Mouse (Mus musculus): ENCODE data around the gene Wfdc5. TPM values are rescaled to one million over a fixed set of nuclear protein-coding genes. Genes with fewer than 3 reads are reported as not detected.

Gene Wfdc5
- polyA plus RNA-seq, 1 experiment from 2014 or later, result not detected

- H3K27me3 ChIP-seq (ENCODE audit: low read depth, poor library complexity, severe bottlenecking), result no peaks in the 10 kb centered on the region
- H3K4me3 ChIP-seq, result no peak overlapping the region
- DNase-seq (ENCODE audit: low spot score), result no peak
- peaks cover 7% of the 10 kb centered on the region for H3K36me3 ChIP-seq
- H3K27ac ChIP-seq, result peak overlapping the region; percentile 72; the same call in 1 of the 2 replicates
- H3K9me3 ChIP-seq (replicated peaks), result no peaks in the 10 kb centered on the region
- WGBS, result 88% methylated on average over 10 of the region's 10 CpGs
- peaks cover 26% of the 10 kb centered on the region for H3K4me1 ChIP-seq
These were observed 40.5 kb downstream of the Wfdc5 start for GRCm38 (mm10) chr2:164142021-164142420.

- peaks cover 29% of the 10 kb centered on the region for H3K4me1 ChIP-seq
- peak overlapping the region; percentile 61; the same call in 1 of the 2 replicates for H3K27ac ChIP-seq
- WGBS, result 77% methylated on average over 6 of the region's 6 CpGs
- DNase-seq (ENCODE audit: low spot score), result no peak
- no peaks in the 10 kb centered on the region for H3K27me3 ChIP-seq (ENCODE audit: low read depth, poor library complexity, severe bottlenecking)
- H3K4me3 ChIP-seq, result no peak overlapping the region
- no peaks in the 10 kb centered on the region for H3K9me3 ChIP-seq (replicated peaks)
- peaks cover 16% of the 10 kb centered on the region for H3K36me3 ChIP-seq
These were observed 44.8 kb downstream of the Wfdc5 start for GRCm38 (mm10) chr2:164137754-164138153.

- Histone ChIP-seq H3K27me3 (ENCODE audit: low read depth, poor library complexity, severe bottlenecking) (no peaks in the 10 kb centered on the region), H3K4me3 (no peak overlapping the region), H3K9me3 (replicated peaks) (no peaks in the 10 kb centered on the region), H3K36me3 (peaks cover 22% of the 10 kb centered on the region), H3K27ac (no peak overlapping the region), H3K4me1 (peaks cover 29% of the 10 kb centered on the region)
- 58% methylated on average over 2 of the region's 2 CpGs for WGBS
- no peak for DNase-seq (ENCODE audit: low spot score)
These were observed 46.1 kb downstream of the Wfdc5 start for GRCm38 (mm10) chr2:164136393-164136792.

- WGBS, result 80% methylated on average over 1 of the region's 1 CpGs
- no peak overlapping the region for H3K27ac ChIP-seq
- H3K4me3 ChIP-seq, result no peak overlapping the region
- H3K27me3 ChIP-seq (ENCODE audit: low read depth, poor library complexity, severe bottlenecking), result no peaks in the 10 kb centered on the region
- peaks cover 29% of the 10 kb centered on the region for H3K36me3 ChIP-seq
- H3K4me1 ChIP-seq, result peaks cover 29% of the 10 kb centered on the region
- no peak for DNase-seq (ENCODE audit: low spot score)
- H3K9me3 ChIP-seq (replicated peaks), result no peaks in the 10 kb centered on the region
These were observed 47.2 kb downstream of the Wfdc5 start for GRCm38 (mm10) chr2:164135367-164135766.

GRCm38 (mm10) chr2:164134563-164134962, 48.0 kb downstream of the Wfdc5 start:
- Histone ChIP-seq H3K36me3 (peaks cover 21% of the 10 kb centered on the region), H3K27ac (no peak overlapping the region), H3K27me3 (ENCODE audit: low read depth, poor library complexity, severe bottlenecking) (no peaks in the 10 kb centered on the region), H3K9me3 (replicated peaks) (no peaks in the 10 kb centered on the region), H3K4me3 (no peak overlapping the region), H3K4me1 (peaks cover 29% of the 10 kb centered on the region)
- DNase-seq (ENCODE audit: low spot score), result no peak
- WGBS, result 81% methylated on average over 6 of the region's 6 CpGs

- H3K27me3 ChIP-seq (ENCODE audit: low read depth, poor library complexity, severe bottlenecking), result no peaks in the 10 kb centered on the region
- H3K4me3 ChIP-seq, result no peak overlapping the region
- DNase-seq (ENCODE audit: low spot score), result no peak
- H3K36me3 ChIP-seq, result peaks cover 27% of the 10 kb centered on the region
- WGBS, result 92% methylated on average over 1 of the region's 1 CpGs
- no peak overlapping the region for H3K27ac ChIP-seq
- H3K4me1 ChIP-seq, result peaks cover 17% of the 10 kb centered on the region
- H3K9me3 ChIP-seq (replicated peaks), result no peaks in the 10 kb centered on the region
These were observed 51.0 kb downstream of the Wfdc5 start for GRCm38 (mm10) chr2:164131586-164131985.

- H3K4me1 ChIP-seq, result peaks cover 17% of the 10 kb centered on the region
- H3K27me3 ChIP-seq (ENCODE audit: low read depth, poor library complexity, severe bottlenecking), result no peaks in the 10 kb centered on the region
- H3K4me3 ChIP-seq, result no peak overlapping the region
- H3K9me3 ChIP-seq (replicated peaks), result no peaks in the 10 kb centered on the region
- DNase-seq (ENCODE audit: low spot score), result no peak
- peaks cover 30% of the 10 kb centered on the region for H3K36me3 ChIP-seq
- WGBS, result 93% methylated on average over 12 of the region's 12 CpGs
- no peak overlapping the region for H3K27ac ChIP-seq
These were observed 53.7 kb downstream of the Wfdc5 start for GRCm38 (mm10) chr2:164128576-164129411.

- H3K4me3 ChIP-seq, result no peak overlapping the region
- no peak overlapping the region for H3K27ac ChIP-seq
- peaks cover 11% of the 10 kb centered on the region for H3K4me1 ChIP-seq
- no peaks in the 10 kb centered on the region for H3K9me3 ChIP-seq (replicated peaks)
- no peak for DNase-seq (ENCODE audit: low spot score)
- WGBS, result 90% methylated on average over 2 of the region's 2 CpGs
- no peaks in the 10 kb centered on the region for H3K27me3 ChIP-seq (ENCODE audit: low read depth, poor library complexity, severe bottlenecking)
- H3K36me3 ChIP-seq, result peaks cover 37% of the 10 kb centered on the region
These were observed 55.2 kb downstream of the Wfdc5 start for GRCm38 (mm10) chr2:164127297-164127696.

GRCm38 (mm10) chr2:164126533-164126955, 56.0 kb downstream of the Wfdc5 start:
- peaks cover 38% of the 10 kb centered on the region for H3K36me3 ChIP-seq
- no peaks in the 10 kb centered on the region for H3K9me3 ChIP-seq (replicated peaks)
- H3K4me3 ChIP-seq, result no peak overlapping the region
- H3K27ac ChIP-seq, result no peak overlapping the region
- H3K4me1 ChIP-seq, result peaks cover 4% of the 10 kb centered on the region; the same call in 1 of the 2 replicates
- H3K27me3 ChIP-seq (ENCODE audit: low read depth, poor library complexity, severe bottlenecking), result no peaks in the 10 kb centered on the region
- 77% methylated on average over 13 of the region's 13 CpGs for WGBS
- DNase-seq (ENCODE audit: low spot score), result no peak

Other genes starting within 250 kb of the Wfdc5 start
- gene Ywhab, start 187.8 kb downstream of the Wfdc5 start, polyA plus RNA-seq (2016; fragmentation: Nextera tagmentation; extraction: Ambion mirVana), result 307 and 327 TPM in 2 replicates
- gene Pabpc1l, start 157.3 kb downstream of the Wfdc5 start, polyA plus RNA-seq (2016; fragmentation: Nextera tagmentation; extraction: Ambion mirVana), result 0.76 and 1.3 TPM in 2 replicates
- gene Stk4, start 112.4 kb downstream of the Wfdc5 start, polyA plus RNA-seq (2016; fragmentation: Nextera tagmentation; extraction: Ambion mirVana), result 30.4 and 32.8 TPM in 2 replicates
- 60.3 and 66.4 TPM in 2 replicates for gene Tomm34, start 111.6 kb downstream of the Wfdc5 start, polyA plus RNA-seq (2016; fragmentation: Nextera tagmentation; extraction: Ambion mirVana)
- 0.15 TPM in 1 of 2 replicates, not detected in the other for gene Kcns1, start 11.6 kb downstream of the Wfdc5 start, polyA plus RNA-seq (2016; fragmentation: Nextera tagmentation; extraction: Ambion mirVana)
- gene Wfdc12, start 7.9 kb upstream of the Wfdc5 start, polyA plus RNA-seq (2016; fragmentation: Nextera tagmentation; extraction: Ambion mirVana), result not detected in 2 replicates
- gene Wfdc15a, start 17.4 kb upstream of the Wfdc5 start, polyA plus RNA-seq (2016; fragmentation: Nextera tagmentation; extraction: Ambion mirVana), result not detected in 2 replicates
- not detected in 2 replicates for gene Wfdc15b, start 38.9 kb upstream of the Wfdc5 start, polyA plus RNA-seq (2016; fragmentation: Nextera tagmentation; extraction: Ambion mirVana)
- gene Svs2, start 55.7 kb upstream of the Wfdc5 start, polyA plus RNA-seq (2016; fragmentation: Nextera tagmentation; extraction: Ambion mirVana), result not detected in 2 replicates
- gene Svs3b, start 73.9 kb upstream of the Wfdc5 start, polyA plus RNA-seq (2016; fragmentation: Nextera tagmentation; extraction: Ambion mirVana), result not detected in 2 replicates
- gene Svs4, start 95.7 kb upstream of the Wfdc5 start, polyA plus RNA-seq (2016; fragmentation: Nextera tagmentation; extraction: Ambion mirVana), result not detected in 2 replicates
- not detected in 2 replicates for gene Svs3a, start 106.5 kb upstream of the Wfdc5 start, polyA plus RNA-seq (2016; fragmentation: Nextera tagmentation; extraction: Ambion mirVana)
- not detected in 2 replicates for gene Svs6, start 134.0 kb upstream of the Wfdc5 start, polyA plus RNA-seq (2016; fragmentation: Nextera tagmentation; extraction: Ambion mirVana)
- not detected in 2 replicates for gene Svs5, start 150.0 kb upstream of the Wfdc5 start, polyA plus RNA-seq (2016; fragmentation: Nextera tagmentation; extraction: Ambion mirVana)
- 0.46 TPM in 1 of 2 replicates, not detected in the other for gene Slpi, start 206.4 kb upstream of the Wfdc5 start, polyA plus RNA-seq (2016; fragmentation: Nextera tagmentation; extraction: Ambion mirVana)
- gene Rbpjl, start 220.4 kb upstream of the Wfdc5 start, polyA plus RNA-seq (2016; fragmentation: Nextera tagmentation; extraction: Ambion mirVana), result 0.03 TPM in 1 of 2 replicates, not detected in the other
- 0.15 and 3.0 TPM in 2 replicates for gene Matn4, start 222.4 kb upstream of the Wfdc5 start, polyA plus RNA-seq (2016; fragmentation: Nextera tagmentation; extraction: Ambion mirVana)

Measured in limb, embryonic 10.5 days (tissue).